Mouse (Mus musculus): ENCODE results near the gene Elf2. TPM values are rescaled to one million over a fixed set of nuclear protein-coding genes. Genes with fewer than 3 reads are reported as not detected.

Elf2 gene
- polyA plus RNA-seq, 1 experiment from 2014 or later = 54.0 TPM

GRCm38 (mm10) chr3:51276421-51277111 lies 63.9 kb downstream of the Elf2 start:
- H3K4me2 ChIP-seq (ENCODE audit: low read depth, severe bottlenecking) = peak overlapping the region; percentile 69
- H3K4me3 ChIP-seq (ENCODE audit: low read depth, low read length) = peak overlapping the region; percentile 68
- peak overlapping the region; percentile 94 for H3K9ac ChIP-seq (ENCODE audit: low read length)
- peak overlapping the region; percentile 96 for H3K27ac ChIP-seq (replicated peaks; ENCODE audit: low read depth, low read length)
- DNase-seq (ENCODE audit: low spot score) = no peak
- H3K4me1 ChIP-seq (ENCODE audit: control insufficient read depth, insufficient read depth, low read length) = peaks cover 6% of the 10 kb centered on the region; the same call in 1 of the 2 replicates
- no peaks in the 10 kb centered on the region for H3K27me3 ChIP-seq (ENCODE audit: control insufficient read depth, insufficient read depth, low read length)
- H3K36me3 ChIP-seq (ENCODE audit: control insufficient read depth, insufficient read depth, low read length) = no peaks in the 10 kb centered on the region
- peak; percentile 29 for ATAC-seq (ENCODE audit: insufficient number of reproducible peaks, low FRiP score, low TSS enrichment, low read depth)
- H3K9me3 ChIP-seq (ENCODE audit: control insufficient read depth, low read length) = no peaks in the 10 kb centered on the region
- 0% methylated on average over 71 of the region's 93 CpGs for WGBS

- Histone ChIP-seq H3K36me3 (ENCODE audit: control insufficient read depth, insufficient read depth, low read length) (no peaks in the 10 kb centered on the region), H3K9me3 (ENCODE audit: control insufficient read depth, low read length) (no peaks in the 10 kb centered on the region), H3K4me2 (ENCODE audit: low read depth, severe bottlenecking) (peak overlapping the region; percentile 69), H3K4me1 (ENCODE audit: control insufficient read depth, insufficient read depth, low read length) (peaks cover 6% of the 10 kb centered on the region; the same call in 1 of the 2 replicates), H3K4me3 (ENCODE audit: low read depth, low read length) (peak overlapping the region; percentile 68), H3K27ac (replicated peaks; ENCODE audit: low read depth, low read length) (peak overlapping the region; percentile 96), H3K9ac (ENCODE audit: low read length) (peak overlapping the region; percentile 94), H3K27me3 (ENCODE audit: control insufficient read depth, insufficient read depth, low read length) (no peaks in the 10 kb centered on the region)
- peak; percentile 98 for DNase-seq (ENCODE audit: low spot score)
- peak; percentile 97 for ATAC-seq (ENCODE audit: insufficient number of reproducible peaks, low FRiP score, low TSS enrichment, low read depth)
- WGBS = under 1% methylated on average over 33 of the region's 33 CpGs
These were observed 64.5 kb downstream of the Elf2 start for GRCm38 (mm10) chr3:51275956-51276398.

- no peak overlapping the region for H3K9ac ChIP-seq (ENCODE audit: low read length)
- no peak overlapping the region for H3K27ac ChIP-seq (replicated peaks; ENCODE audit: low read depth, low read length)
- WGBS = 88% methylated on average over 12 of the region's 12 CpGs
These were observed 70.2 kb downstream of the Elf2 start for GRCm38 (mm10) chr3:51270069-51270817.

GRCm38 (mm10) chr3:51268434-51268833 lies 72.0 kb downstream of the Elf2 start:
- Histone ChIP-seq H3K9ac (ENCODE audit: low read length) (no peak overlapping the region), H3K4me1 (ENCODE audit: control insufficient read depth, insufficient read depth, low read length) (0 out of 2 replicates have a peak, but pooled peaks cover 2% of the 10 kb centered on the region), H3K36me3 (ENCODE audit: control insufficient read depth, insufficient read depth, low read length) (peaks cover 6% of the 10 kb centered on the region; the same call in 1 of the 2 replicates), H3K4me3 (ENCODE audit: low read depth, low read length) (no peak overlapping the region), H3K27me3 (ENCODE audit: control insufficient read depth, insufficient read depth, low read length) (no peaks in the 10 kb centered on the region), H3K4me2 (ENCODE audit: low read depth, severe bottlenecking) (no peak overlapping the region), H3K9me3 (ENCODE audit: control insufficient read depth, low read length) (no peaks in the 10 kb centered on the region), H3K27ac (replicated peaks; ENCODE audit: low read depth, low read length) (no peak overlapping the region)
- no peak for ATAC-seq (ENCODE audit: insufficient number of reproducible peaks, low FRiP score, low TSS enrichment, low read depth)
- WGBS = 88% methylated on average over 12 of the region's 12 CpGs
- no peak for DNase-seq (ENCODE audit: low spot score)

More at GRCm38 (mm10) chr3:51270069-51270817, 70.2 kb downstream of the Elf2 start:
- DNase-seq (ENCODE audit: low spot score) (no peak), ATAC-seq (ENCODE audit: insufficient number of reproducible peaks, low FRiP score, low TSS enrichment, low read depth) (no peak)
- H3K4me2 ChIP-seq (ENCODE audit: low read depth, severe bottlenecking) = no peak overlapping the region
- H3K9me3 ChIP-seq (ENCODE audit: control insufficient read depth, low read length) = no peaks in the 10 kb centered on the region
- H3K4me1 ChIP-seq (ENCODE audit: control insufficient read depth, insufficient read depth, low read length) = peaks cover 6% of the 10 kb centered on the region; the same call in 1 of the 2 replicates
- H3K4me3 ChIP-seq (ENCODE audit: low read depth, low read length) = no peak overlapping the region
- H3K36me3 ChIP-seq (ENCODE audit: control insufficient read depth, insufficient read depth, low read length) = no peaks in the 10 kb centered on the region
- no peaks in the 10 kb centered on the region for H3K27me3 ChIP-seq (ENCODE audit: control insufficient read depth, insufficient read depth, low read length)

- no peak for DNase-seq (ENCODE audit: low spot score)
- no peak overlapping the region for H3K4me2 ChIP-seq (ENCODE audit: low read depth, severe bottlenecking)
- H3K4me3 ChIP-seq (ENCODE audit: low read depth, low read length) = no peak overlapping the region
- H3K9me3 ChIP-seq (ENCODE audit: control insufficient read depth, low read length) = no peaks in the 10 kb centered on the region
- H3K36me3 ChIP-seq (ENCODE audit: control insufficient read depth, insufficient read depth, low read length) = peaks cover 15% of the 10 kb centered on the region
- no peak for ATAC-seq (ENCODE audit: insufficient number of reproducible peaks, low FRiP score, low TSS enrichment, low read depth)
- no peak overlapping the region for H3K9ac ChIP-seq (ENCODE audit: low read length)
- H3K27me3 ChIP-seq (ENCODE audit: control insufficient read depth, insufficient read depth, low read length) = no peaks in the 10 kb centered on the region
- H3K4me1 ChIP-seq (ENCODE audit: control insufficient read depth, insufficient read depth, low read length) = no peaks in the 10 kb centered on the region
- H3K27ac ChIP-seq (replicated peaks; ENCODE audit: low read depth, low read length) = no peak overlapping the region
- 95% methylated on average over 8 of the region's 8 CpGs for WGBS
These were observed 77.5 kb downstream of the Elf2 start for GRCm38 (mm10) chr3:51262942-51263341.

GRCm38 (mm10) chr3:51258070-51258469 lies 82.4 kb downstream of the Elf2 start:
- Histone ChIP-seq H3K4me3 (ENCODE audit: low read depth, low read length) (no peak overlapping the region), H3K9me3 (ENCODE audit: control insufficient read depth, low read length) (no peaks in the 10 kb centered on the region), H3K4me2 (ENCODE audit: low read depth, severe bottlenecking) (no peak overlapping the region), H3K4me1 (ENCODE audit: control insufficient read depth, insufficient read depth, low read length) (no peaks in the 10 kb centered on the region), H3K9ac (ENCODE audit: low read length) (no peak overlapping the region), H3K36me3 (ENCODE audit: control insufficient read depth, insufficient read depth, low read length) (peaks cover 21% of the 10 kb centered on the region), H3K27me3 (ENCODE audit: control insufficient read depth, insufficient read depth, low read length) (no peaks in the 10 kb centered on the region), H3K27ac (replicated peaks; ENCODE audit: low read depth, low read length) (no peak overlapping the region)
- ATAC-seq (ENCODE audit: insufficient number of reproducible peaks, low FRiP score, low TSS enrichment, low read depth) = no peak
- DNase-seq (ENCODE audit: low spot score) = no peak
- 91% methylated on average over 5 of the region's 5 CpGs for WGBS

GRCm38 (mm10) chr3:51256450-51256849 lies 84.0 kb downstream of the Elf2 start:
- WGBS = 91% methylated on average over 12 of the region's 12 CpGs
- H3K4me3 ChIP-seq (ENCODE audit: low read depth, low read length) = no peak overlapping the region

GRCm38 (mm10) chr3:51254784-51255183 lies 85.7 kb downstream of the Elf2 start:
- no peak for DNase-seq (ENCODE audit: low spot score)
- H3K4me2 ChIP-seq (ENCODE audit: low read depth, severe bottlenecking) = no peak overlapping the region
- 93% methylated on average over 7 of the region's 7 CpGs for WGBS
- no peak for ATAC-seq (ENCODE audit: insufficient number of reproducible peaks, low FRiP score, low TSS enrichment, low read depth)
- H3K9me3 ChIP-seq (ENCODE audit: control insufficient read depth, low read length) = no peaks in the 10 kb centered on the region
- no peaks in the 10 kb centered on the region for H3K27me3 ChIP-seq (ENCODE audit: control insufficient read depth, insufficient read depth, low read length)
- peaks cover 17% of the 10 kb centered on the region for H3K36me3 ChIP-seq (ENCODE audit: control insufficient read depth, insufficient read depth, low read length)
- H3K27ac ChIP-seq (replicated peaks; ENCODE audit: low read depth, low read length) = no peak overlapping the region
- H3K4me3 ChIP-seq (ENCODE audit: low read depth, low read length) = no peak overlapping the region
- H3K9ac ChIP-seq (ENCODE audit: low read length) = no peak overlapping the region
- no peaks in the 10 kb centered on the region for H3K4me1 ChIP-seq (ENCODE audit: control insufficient read depth, insufficient read depth, low read length)

More at GRCm38 (mm10) chr3:51256450-51256849, 84.0 kb downstream of the Elf2 start:
- Histone ChIP-seq H3K27me3 (ENCODE audit: control insufficient read depth, insufficient read depth, low read length) (no peaks in the 10 kb centered on the region), H3K4me2 (ENCODE audit: low read depth, severe bottlenecking) (no peak overlapping the region), H3K4me1 (ENCODE audit: control insufficient read depth, insufficient read depth, low read length) (no peaks in the 10 kb centered on the region), H3K9me3 (ENCODE audit: control insufficient read depth, low read length) (no peaks in the 10 kb centered on the region), H3K9ac (ENCODE audit: low read length) (no peak overlapping the region), H3K36me3 (ENCODE audit: control insufficient read depth, insufficient read depth, low read length) (peaks cover 19% of the 10 kb centered on the region), H3K27ac (replicated peaks; ENCODE audit: low read depth, low read length) (no peak overlapping the region)
- no peak for ATAC-seq (ENCODE audit: insufficient number of reproducible peaks, low FRiP score, low TSS enrichment, low read depth)
- no peak for DNase-seq (ENCODE audit: low spot score)

Data from limb, embryonic 11.5 days (tissue).